Mouse (Mus musculus) A20 (cell line): Measurements from ENCODE around the gene Ptprn2.

Experiments
- DNase-seq: peaks from one replicate; pipeline ENCODE4 v3.0.0-alpha.2; 2011; ENCODE audit warnings: low read depth, low spot score

Ptprn2 gene

GRCm38 (mm10) chr12:116887496-116888281 lies 402.2 kb downstream of the Ptprn2 start:
- no peak for DNase-seq

- no peak for DNase-seq
These were observed 403.3 kb downstream of the Ptprn2 start for GRCm38 (mm10) chr12:116888856-116889255.

GRCm38 (mm10) chr12:116892584-116892983 lies 407.1 kb downstream of the Ptprn2 start:
- DNase-seq, result no peak

DNA sequence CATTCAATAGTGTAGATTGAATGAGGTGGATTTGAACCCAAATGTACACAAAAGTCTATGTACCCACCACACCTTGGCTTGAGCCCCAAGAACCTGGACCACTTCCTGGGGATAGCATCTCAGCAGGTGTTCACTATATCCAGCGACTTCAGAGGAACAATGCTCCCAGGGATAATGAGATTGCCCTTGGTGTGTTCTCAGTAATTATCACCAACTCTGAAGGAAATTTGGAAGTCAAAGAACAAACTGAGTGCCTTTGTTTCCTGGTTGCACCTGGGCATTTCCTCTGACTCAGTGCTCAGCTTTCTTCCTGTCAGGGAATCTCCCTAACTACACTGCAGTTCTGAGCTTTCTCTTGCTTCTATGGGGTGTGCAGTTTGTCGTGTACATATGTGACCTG lies 411.1 kb downstream of the Ptprn2 start:
- no peak for DNase-seq

- DNase-seq, result no peak
These were observed 416.3 kb downstream of the Ptprn2 start for GRCm38 (mm10) chr12:116901773-116902172.

GRCm38 (mm10) chr12:116907424-116907823 lies 421.9 kb downstream of the Ptprn2 start:
- no peak for DNase-seq

- no peak for DNase-seq
These were observed 423.1 kb downstream of the Ptprn2 start for GRCm38 (mm10) chr12:116908668-116909067.

GRCm38 (mm10) chr12:116916776-116917175 lies 431.3 kb downstream of the Ptprn2 start:
- DNase-seq, result no peak

- no peak for DNase-seq
These were observed 433.7 kb downstream of the Ptprn2 start for GRCm38 (mm10) chr12:116919185-116919584.

- no peak for DNase-seq
These were observed 434.4 kb downstream of the Ptprn2 start for GRCm38 (mm10) chr12:116919691-116920526.

DNA sequence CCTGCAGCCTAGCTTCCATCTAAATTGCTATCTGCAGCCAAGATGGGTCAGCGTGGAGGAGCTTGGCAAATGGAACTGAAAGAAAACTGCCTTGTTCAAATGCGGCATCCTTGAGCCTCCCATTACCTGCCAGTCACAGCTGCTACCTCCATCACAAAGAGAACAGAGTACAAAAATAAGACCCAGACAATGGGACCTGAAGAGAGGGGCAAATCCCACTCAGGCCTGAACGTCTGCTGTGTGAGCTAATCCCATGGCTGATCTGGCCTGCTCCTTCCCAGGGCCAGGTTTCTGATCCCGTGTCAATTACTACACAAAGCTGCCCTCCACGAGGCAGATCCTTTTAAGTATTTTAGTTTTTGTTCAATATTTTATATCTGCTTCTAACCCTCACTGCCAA lies 441.6 kb downstream of the Ptprn2 start:
- DNase-seq, result no peak

- DNase-seq, result no peak
These were observed 442.0 kb downstream of the Ptprn2 start for GRCm38 (mm10) chr12:116927516-116927915.

GRCm38 (mm10) chr12:116938158-116938854 lies 452.8 kb downstream of the Ptprn2 start:
- DNase-seq, result no peak

DNA sequence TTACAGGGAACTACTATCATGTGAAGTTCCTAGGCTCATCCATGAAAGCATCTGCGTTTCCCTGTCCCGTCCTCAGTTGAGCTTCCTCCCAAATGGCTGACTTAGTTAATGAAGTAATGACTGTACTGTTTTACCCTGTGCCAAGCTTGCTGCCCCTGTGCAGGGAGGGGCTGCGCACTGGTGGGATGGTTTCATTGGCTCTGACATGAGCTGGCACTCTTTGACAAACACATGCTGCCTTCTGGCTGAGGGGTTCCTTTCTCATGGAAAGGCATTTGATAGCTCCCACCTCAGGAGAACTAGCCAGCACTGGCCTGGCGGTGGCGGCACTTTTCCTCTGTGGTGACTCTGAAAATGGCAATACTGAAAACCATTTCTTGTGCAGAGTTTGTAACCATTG lies 458.4 kb downstream of the Ptprn2 start:
- DNase-seq, result no peak

GRCm38 (mm10) chr12:116948151-116948928 lies 462.8 kb downstream of the Ptprn2 start:
- no peak for DNase-seq

GRCm38 (mm10) chr12:116949726-116950125 lies 464.2 kb downstream of the Ptprn2 start:
- DNase-seq, result no peak

GRCm38 (mm10) chr12:116952452-116953205 lies 467.1 kb downstream of the Ptprn2 start:
- no peak for DNase-seq

DNA sequence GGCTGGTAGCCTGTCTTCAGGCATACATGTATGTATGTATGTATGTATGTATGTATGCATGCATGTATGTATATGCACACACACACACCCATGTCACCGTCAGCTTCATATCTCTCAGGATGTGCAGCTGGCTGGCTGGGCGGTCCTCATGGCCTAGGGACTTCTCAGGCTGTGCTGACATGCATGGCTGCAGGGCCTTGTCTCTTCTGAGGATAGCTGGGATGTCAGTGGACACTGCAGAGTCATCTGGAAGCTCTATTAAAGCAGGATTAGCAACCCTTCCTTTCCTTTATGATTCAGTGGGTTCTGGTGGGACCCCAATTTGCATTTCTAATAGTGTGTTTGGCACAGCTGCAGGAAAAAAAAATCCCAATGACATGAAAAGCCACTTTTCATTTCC lies 473.6 kb downstream of the Ptprn2 start:
- DNase-seq, result no peak

DNA sequence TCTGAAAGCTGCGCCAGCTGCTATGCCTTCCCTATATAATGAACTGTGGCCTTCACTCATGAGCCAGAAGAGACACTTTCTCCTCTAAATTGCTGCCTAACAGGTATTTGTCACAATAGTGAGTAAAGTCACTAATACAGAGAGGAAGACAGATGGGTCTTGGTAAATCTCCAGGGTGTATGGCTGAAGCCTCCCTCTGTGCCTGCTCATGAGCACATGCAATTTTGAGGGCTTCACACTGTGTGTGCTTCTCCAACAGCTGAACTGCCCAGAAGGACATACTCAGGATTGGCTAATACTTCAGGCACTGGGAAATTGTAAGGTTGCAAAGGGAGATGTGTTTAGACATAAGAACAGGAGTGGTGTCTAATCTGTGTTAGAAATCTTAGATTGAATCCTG lies 478.4 kb downstream of the Ptprn2 start:
- DNase-seq, result no peak

DNA sequence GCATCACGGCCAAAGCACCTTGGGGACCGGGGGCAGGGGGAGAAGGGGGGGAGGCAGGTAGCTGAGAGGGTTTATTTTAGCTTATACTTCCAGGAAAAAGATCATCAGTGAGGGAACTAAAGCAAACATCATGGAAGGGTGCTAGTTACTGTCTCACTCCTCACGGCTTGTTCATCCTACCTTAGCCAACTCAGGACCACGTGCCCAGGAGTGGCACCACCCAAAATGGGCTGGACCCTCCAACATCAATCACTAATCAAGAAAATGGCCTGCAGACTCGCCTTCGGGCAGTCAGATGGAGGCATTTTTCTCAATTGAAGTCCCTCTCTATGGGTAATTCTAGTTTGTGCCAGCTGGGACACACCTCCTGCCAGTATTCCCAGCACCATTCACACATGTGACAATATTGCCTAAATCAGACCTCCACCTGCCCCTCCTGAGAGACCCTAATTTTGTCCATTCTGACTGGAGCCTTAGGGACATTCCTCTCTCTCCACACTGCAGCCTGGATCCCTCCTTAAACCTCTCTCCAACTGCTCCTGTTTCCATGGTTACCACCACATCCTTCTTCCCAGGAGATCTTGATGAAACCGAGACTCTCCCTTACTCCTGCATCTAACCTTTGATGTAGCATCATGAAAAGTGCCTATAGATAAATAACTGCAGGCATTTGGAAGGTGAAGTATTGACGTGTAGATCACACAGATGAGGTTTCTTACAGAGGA lies 482.9 kb downstream of the Ptprn2 start:
- DNase-seq, result no peak
